In the genomic region with DNA sequence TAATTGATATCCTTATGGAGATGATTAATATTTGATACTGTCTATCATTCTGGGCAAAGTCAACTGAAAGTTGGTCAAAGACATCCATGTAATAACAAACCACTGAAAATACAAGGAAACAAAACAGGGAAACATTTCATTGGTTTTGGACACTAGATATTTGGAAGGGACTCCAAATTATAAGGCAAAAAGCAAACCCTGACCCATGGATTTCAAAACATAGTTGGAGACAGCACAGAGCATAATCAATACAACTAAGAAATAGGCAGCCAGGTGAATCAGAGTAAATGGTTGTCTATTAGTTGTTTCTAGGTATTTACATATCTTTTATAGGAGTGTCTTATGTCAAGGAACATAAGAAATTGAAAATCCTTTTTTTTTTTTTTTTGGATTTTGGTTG, we compare ENCODE assay signal across 23 mouse cellular contexts. TPM values are rescaled to one million over a fixed set of nuclear protein-coding genes. Genes with fewer than 3 reads are reported as not detected.
"Had no signal": no experiment of that assay in that cellular context is flagged by ENCODE, and none has a peak within 500 bp of the region (broad histone marks: within the 10 kb centered on the region; RNA-seq: fewer than 3 reads in every experiment).

No protein-coding gene starts in this region.

- H3K9me3 ChIP-seq: neural tube, embryonic 13.5 days; neural tube, embryonic 15.5 days; stomach, embryonic 15.5 days had no signal

- H3K4me2 ChIP-seq: neural tube, embryonic 13.5 days; neural tube, embryonic 15.5 days; stomach, embryonic 15.5 days had no signal

- H3K4me1 ChIP-seq: neural tube, embryonic 13.5 days; neural tube, embryonic 15.5 days; stomach, embryonic 15.5 days had no signal

- H3K36me3 ChIP-seq: neural tube, embryonic 13.5 days; neural tube, embryonic 15.5 days; stomach, embryonic 15.5 days had no signal

- H3K27ac ChIP-seq: neural tube, embryonic 13.5 days; neural tube, embryonic 15.5 days; stomach, embryonic 15.5 days; stomach, postnatal 0 days had no signal

- H3K27me3 ChIP-seq: neural tube, embryonic 13.5 days; neural tube, embryonic 15.5 days; stomach, embryonic 15.5 days had no signal

- H3K4me3 ChIP-seq: neural tube, embryonic 13.5 days; neural tube, embryonic 15.5 days; stomach, embryonic 15.5 days had no signal

- H3K9ac ChIP-seq: neural tube, embryonic 13.5 days; neural tube, embryonic 15.5 days; stomach, embryonic 15.5 days had no signal

- DNase-seq: retina, postnatal 1 day; right cerebral cortex, adult 18-20 months; right cerebral cortex, postnatal 14 days; right cerebral cortex, postnatal 25 days; right cerebral cortex, postnatal 4 days; spleen, adult 18-20 months; thymus, adult 18-20 months; thymus, adult 2 months; thymus, postnatal 14 days; thymus, postnatal 25 days; thymus, postnatal 36 days; thymus, postnatal 4 days had no signal

RNA-seq across cellular contexts. Expression of gene Cfhr2, which starts 5.2 kb away (rescaled TPM):
- total RNA-seq: neutrophil, adult 5-6 weeks had no signal
- polyA plus RNA-seq: neural tube, embryonic 13.5 days; neural tube, embryonic 14.5 days; neural tube, embryonic 15.5 days; small intestine, adult 2 months; spleen, adult 2 months; stomach, embryonic 14.5 days; testis, adult 2 months; thymus, adult 2 months; thymus, postnatal 0 days had no signal
